ENCODE assay signal across 11 mouse cellular contexts in genomic region chr4:128678564-128679217, GRCm38 (mm10). TPM values are rescaled to one million over a fixed set of nuclear protein-coding genes. Genes with fewer than 3 reads are reported as not detected.
DNase-seq lines count a peak whose midpoint lies in the region; ATAC-seq lines count a peak whose summit lies in the region.
"Had no signal": no experiment of that assay in that cellular context is flagged by ENCODE, and none has a peak within 500 bp of the region (broad histone marks: within the 10 kb centered on the region; RNA-seq: fewer than 3 reads in every experiment).

No protein-coding gene starts in this region.

- no peak for DNase-seq in layer of hippocampus, adult 11-12 months (ENCODE audit: low spot score)
- no peak for DNase-seq in natural killer cell, adult 2 months (ENCODE audit: low spot score in 2 of 2)
- DNase-seq: cerebellum, adult 2 months had no signal

- peak overlapping the region; percentile 27 for H3K4me2 ChIP-seq in embryonic facial prominence, embryonic 12.5 days (replicated peaks)
- H3K4me2 ChIP-seq in forebrain, embryonic 15.5 days (replicated peaks) = peak overlapping the region; percentile 32
- 0 out of 2 replicates have a peak overlapping the region, but pooled peaks have one; percentile 18 for H3K4me2 ChIP-seq in liver, embryonic 12.5 days
- H3K4me2 ChIP-seq in neural tube, embryonic 12.5 days (replicated peaks) = peak overlapping the region; percentile 49
- H3K4me2 ChIP-seq: limb, embryonic 15.5 days had no signal

- peak; percentile 67 for ATAC-seq in embryonic facial prominence, embryonic 12.5 days (ENCODE audit: insufficient number of reproducible peaks, insufficient read depth, low FRiP score, low TSS enrichment)
- peak; percentile 51; the same call in 1 of the 2 replicates for ATAC-seq in forebrain, embryonic 15.5 days (replicated peaks)
- ATAC-seq in liver, embryonic 12.5 days = no peak
- ATAC-seq in neural tube, embryonic 12.5 days (ENCODE audit: low FRiP score, low read depth) = peak; percentile 70
- no peak for ATAC-seq in megakaryocyte-erythroid progenitor cell, adult 5-6 weeks (replicated peaks; ENCODE audit: low FRiP score, low TSS enrichment, poor library complexity, severe bottlenecking)

- no peaks in the 10 kb centered on the region for H3K27me3 ChIP-seq in embryonic facial prominence, embryonic 12.5 days
- H3K27me3 ChIP-seq in forebrain, embryonic 15.5 days = no peaks in the 10 kb centered on the region
- H3K27me3 ChIP-seq in liver, embryonic 12.5 days (replicated peaks) = no peaks in the 10 kb centered on the region
- H3K27me3 ChIP-seq in neural tube, embryonic 12.5 days (replicated peaks) = no peaks in the 10 kb centered on the region
- H3K27me3 ChIP-seq: limb, embryonic 15.5 days had no signal

- H3K9me3 ChIP-seq in embryonic facial prominence, embryonic 12.5 days = no peaks in the 10 kb centered on the region
- H3K9me3 ChIP-seq in forebrain, embryonic 15.5 days = no peaks in the 10 kb centered on the region
- no peaks in the 10 kb centered on the region for H3K9me3 ChIP-seq in liver, embryonic 12.5 days (replicated peaks)
- H3K9me3 ChIP-seq in neural tube, embryonic 12.5 days = no peaks in the 10 kb centered on the region
- H3K9me3 ChIP-seq: limb, embryonic 15.5 days had no signal

- 36% methylated on average over 13 of the region's 13 CpGs for WGBS in embryonic facial prominence, embryonic 12.5 days
- WGBS in forebrain, embryonic 15.5 days = 40% methylated on average over 13 of the region's 13 CpGs
- 69% methylated on average over 13 of the region's 13 CpGs for WGBS in liver, embryonic 12.5 days (ENCODE audit: insufficient replicate concordance)
- WGBS in neural tube, embryonic 12.5 days = 29% methylated on average over 13 of the region's 13 CpGs

- H3K4me1 ChIP-seq in embryonic facial prominence, embryonic 12.5 days = peaks cover 23% of the 10 kb centered on the region
- peaks cover 12% of the 10 kb centered on the region for H3K4me1 ChIP-seq in forebrain, embryonic 15.5 days
- no peaks in the 10 kb centered on the region; the same call in 1 of the 2 replicates for H3K4me1 ChIP-seq in liver, embryonic 12.5 days
- peaks cover 28% of the 10 kb centered on the region for H3K4me1 ChIP-seq in neural tube, embryonic 12.5 days

- H3K36me3 ChIP-seq in embryonic facial prominence, embryonic 12.5 days = no peaks in the 10 kb centered on the region
- no peaks in the 10 kb centered on the region for H3K36me3 ChIP-seq in forebrain, embryonic 15.5 days
- H3K36me3 ChIP-seq in liver, embryonic 12.5 days = no peaks in the 10 kb centered on the region
- no peaks in the 10 kb centered on the region for H3K36me3 ChIP-seq in neural tube, embryonic 12.5 days
- H3K36me3 ChIP-seq: limb, embryonic 15.5 days had no signal

- H3K9ac ChIP-seq in embryonic facial prominence, embryonic 12.5 days = no peak overlapping the region
- peak overlapping the region; percentile 27 for H3K9ac ChIP-seq in forebrain, embryonic 15.5 days (replicated peaks)
- no peak overlapping the region for H3K9ac ChIP-seq in liver, embryonic 12.5 days
- peak overlapping the region; percentile 33 for H3K9ac ChIP-seq in neural tube, embryonic 12.5 days
- H3K9ac ChIP-seq: limb, embryonic 15.5 days had no signal

- no peak overlapping the region for H3K4me3 ChIP-seq in embryonic facial prominence, embryonic 12.5 days
- H3K4me3 ChIP-seq in forebrain, embryonic 15.5 days = peak overlapping the region; percentile 16; the same call in 1 of the 2 replicates
- no peak overlapping the region for H3K4me3 ChIP-seq in liver, embryonic 12.5 days
- H3K4me3 ChIP-seq in neural tube, embryonic 12.5 days = no peak overlapping the region
- H3K4me3 ChIP-seq: limb, embryonic 15.5 days; myocyte had no signal

- peak overlapping the region; percentile 50 for H3K27ac ChIP-seq in embryonic facial prominence, embryonic 12.5 days
- peak overlapping the region; percentile 51 for H3K27ac ChIP-seq in forebrain, embryonic 15.5 days (replicated peaks)
- no peak overlapping the region for H3K27ac ChIP-seq in liver, embryonic 12.5 days
- H3K27ac ChIP-seq in neural tube, embryonic 12.5 days = peak overlapping the region; percentile 76
- H3K27ac ChIP-seq: kidney, postnatal 0 days; limb, embryonic 15.5 days had no signal

RNA-seq across cellular contexts. Expression of gene Phc2, which starts 24.2 kb away (rescaled TPM):
- 82.4 and 106 TPM in 2 replicates for polyA plus RNA-seq in embryonic facial prominence, embryonic 12.5 days (2016; fragmentation: Nextera tagmentation; extraction: Ambion mirVana)
- 88.3 and 102 TPM in 2 replicates for polyA plus RNA-seq in forebrain, embryonic 15.5 days (2015; fragmentation: Nextera tagmentation; extraction: Ambion mirVana)
- 30.9 and 33.2 TPM in 2 replicates for polyA plus RNA-seq in liver, embryonic 12.5 days (2016; fragmentation: Nextera tagmentation; extraction: Ambion mirVana)
- 163 and 167 TPM in 2 replicates for polyA plus RNA-seq in neural tube, embryonic 12.5 days (2016; fragmentation: Nextera tagmentation; extraction: Ambion mirVana)
- total RNA-seq in megakaryocyte-erythroid progenitor cell, adult 5-6 weeks (2014; fragmentation: Nextera tagmentation) = 56.5 and 63.9 TPM in 2 replicates
- 14.5 and 18.1 TPM in 2 replicates for total RNA-seq in megakaryocyte-erythroid progenitor cell, adult 5-6 weeks (2017)

Comparison
In these comparisons a context has a peak if more than half of its experiments do, and no peak if none do; other contexts are left out.
1. ATAC-seq: peak in embryonic facial prominence, embryonic 12.5 days (single experiment), forebrain, embryonic 15.5 days (single experiment) and neural tube, embryonic 12.5 days (single experiment); none in liver, embryonic 12.5 days (single experiment) and megakaryocyte-erythroid progenitor cell, adult 5-6 weeks (single experiment).
2. H3K9ac ChIP-seq: peak in forebrain, embryonic 15.5 days (single experiment) and neural tube, embryonic 12.5 days (single experiment); none in embryonic facial prominence, embryonic 12.5 days (single experiment) and liver, embryonic 12.5 days (single experiment).
3. Peak in every context shown above with its lines, with median percentiles within 50 percentile points of each other: H3K4me2 ChIP-seq.